Mouse (Mus musculus): Measurements from ENCODE around the gene Tox3. TPM values are rescaled to one million over a fixed set of nuclear protein-coding genes. Genes with fewer than 3 reads are reported as not detected.

Tox3 gene
- polyA plus RNA-seq, 1 experiment from 2014 or later, result 0.14 TPM

GRCm38 (mm10) chr8:90322701-90323439 is 25.3 kb downstream of the Tox3 start:
- 63% methylated on average over 8 of the region's 8 CpGs for WGBS (ENCODE audit: insufficient replicate concordance)
- ATAC-seq (ENCODE audit: low read depth) (no peak), DNase-seq (no peak)
- H3K4me1 ChIP-seq (replicated peaks), result no peaks in the 10 kb centered on the region
- H3K27ac ChIP-seq, result no peak overlapping the region
- no peaks in the 10 kb centered on the region for H3K27me3 ChIP-seq
- no peak overlapping the region for H3K4me3 ChIP-seq (replicated peaks)
- H3K9me3 ChIP-seq (replicated peaks), result no peaks in the 10 kb centered on the region
- H3K9ac ChIP-seq, result no peak overlapping the region
- H3K4me2 ChIP-seq, result no peak overlapping the region
- no peaks in the 10 kb centered on the region for H3K36me3 ChIP-seq

- no peak for ATAC-seq (ENCODE audit: low read depth)
- Histone ChIP-seq H3K4me2 (no peak overlapping the region), H3K27ac (no peak overlapping the region), H3K9ac (no peak overlapping the region), H3K4me1 (replicated peaks) (no peaks in the 10 kb centered on the region), H3K36me3 (no peaks in the 10 kb centered on the region), H3K27me3 (no peaks in the 10 kb centered on the region), H3K4me3 (replicated peaks) (no peak overlapping the region), H3K9me3 (replicated peaks) (no peaks in the 10 kb centered on the region)
- WGBS (ENCODE audit: insufficient replicate concordance), result 61% methylated on average over 1 of the region's 1 CpGs
- no peak for DNase-seq
Observed at GRCm38 (mm10) chr8:90321255-90321654, 26.9 kb downstream of the Tox3 start.

GRCm38 (mm10) chr8:90314312-90314711 is 33.8 kb downstream of the Tox3 start:
- Histone ChIP-seq H3K4me1 (replicated peaks) (no peaks in the 10 kb centered on the region), H3K9me3 (replicated peaks) (no peaks in the 10 kb centered on the region), H3K27me3 (no peaks in the 10 kb centered on the region), H3K36me3 (no peaks in the 10 kb centered on the region), H3K27ac (no peak overlapping the region), H3K9ac (no peak overlapping the region), H3K4me2 (no peak overlapping the region), H3K4me3 (replicated peaks) (no peak overlapping the region)
- WGBS (ENCODE audit: insufficient replicate concordance), result 73% methylated on average over 7 of the region's 7 CpGs
- no peak for ATAC-seq (ENCODE audit: low read depth)
- DNase-seq, result no peak

GRCm38 (mm10) chr8:90302951-90303350 is 45.2 kb downstream of the Tox3 start:
- ATAC-seq (ENCODE audit: low read depth), result no peak
- no peak overlapping the region for H3K4me3 ChIP-seq (replicated peaks)
- H3K36me3 ChIP-seq, result no peaks in the 10 kb centered on the region
- H3K27ac ChIP-seq, result no peak overlapping the region
- no peaks in the 10 kb centered on the region for H3K4me1 ChIP-seq (replicated peaks)
- H3K9me3 ChIP-seq (replicated peaks), result peaks cover 3% of the 10 kb centered on the region; the same call in 1 of the 2 replicates
- no peak overlapping the region for H3K4me2 ChIP-seq
- H3K27me3 ChIP-seq, result no peaks in the 10 kb centered on the region
- no peak overlapping the region for H3K9ac ChIP-seq
- no peak for DNase-seq
- WGBS (ENCODE audit: insufficient replicate concordance), result 74% methylated on average over 12 of the region's 12 CpGs

GRCm38 (mm10) chr8:90302252-90302651 is 45.9 kb downstream of the Tox3 start:
- H3K27me3 ChIP-seq, result no peaks in the 10 kb centered on the region
- WGBS (ENCODE audit: insufficient replicate concordance), result 64% methylated on average over 5 of the region's 5 CpGs
- peaks cover 3% of the 10 kb centered on the region; the same call in 1 of the 2 replicates for H3K9me3 ChIP-seq (replicated peaks)
- H3K4me1 ChIP-seq (replicated peaks), result no peaks in the 10 kb centered on the region
- no peak overlapping the region for H3K9ac ChIP-seq
- H3K4me3 ChIP-seq (replicated peaks), result no peak overlapping the region
- no peaks in the 10 kb centered on the region for H3K36me3 ChIP-seq
- ATAC-seq (ENCODE audit: low read depth) (no peak), DNase-seq (no peak)
- H3K27ac ChIP-seq, result no peak overlapping the region
- no peak overlapping the region for H3K4me2 ChIP-seq

GRCm38 (mm10) chr8:90301543-90301942 is 46.6 kb downstream of the Tox3 start:
- Histone ChIP-seq H3K4me3 (replicated peaks) (no peak overlapping the region), H3K4me1 (replicated peaks) (no peaks in the 10 kb centered on the region), H3K9ac (no peak overlapping the region), H3K27ac (no peak overlapping the region), H3K27me3 (no peaks in the 10 kb centered on the region), H3K4me2 (no peak overlapping the region), H3K9me3 (replicated peaks) (peaks cover under 1% of the 10 kb centered on the region; the same call in 1 of the 2 replicates), H3K36me3 (no peaks in the 10 kb centered on the region)
- ATAC-seq (ENCODE audit: low read depth), result no peak
- no peak for DNase-seq
- WGBS (ENCODE audit: insufficient replicate concordance), result 58% methylated on average over 5 of the region's 5 CpGs

- H3K4me2 ChIP-seq, result no peak overlapping the region
- 55% methylated on average over 2 of the region's 2 CpGs for WGBS (ENCODE audit: insufficient replicate concordance)
- DNase-seq (no peak), ATAC-seq (ENCODE audit: low read depth) (no peak)
- H3K27me3 ChIP-seq, result no peaks in the 10 kb centered on the region
- no peak overlapping the region for H3K27ac ChIP-seq
- H3K9me3 ChIP-seq (replicated peaks), result no peaks in the 10 kb centered on the region
- no peak overlapping the region for H3K9ac ChIP-seq
- no peak overlapping the region for H3K4me3 ChIP-seq (replicated peaks)
- H3K36me3 ChIP-seq, result no peaks in the 10 kb centered on the region
- H3K4me1 ChIP-seq (replicated peaks), result no peaks in the 10 kb centered on the region
Observed at GRCm38 (mm10) chr8:90300973-90301372, 47.2 kb downstream of the Tox3 start.

GRCm38 (mm10) chr8:90294061-90294460 is 54.1 kb downstream of the Tox3 start:
- no peaks in the 10 kb centered on the region for H3K4me1 ChIP-seq (replicated peaks)
- WGBS (ENCODE audit: insufficient replicate concordance), result 52% methylated on average over 3 of the region's 3 CpGs
- H3K36me3 ChIP-seq, result no peaks in the 10 kb centered on the region
- no peaks in the 10 kb centered on the region for H3K27me3 ChIP-seq
- ATAC-seq (ENCODE audit: low read depth) (no peak), DNase-seq (no peak)
- H3K4me2 ChIP-seq, result no peak overlapping the region
- no peak overlapping the region for H3K9ac ChIP-seq
- H3K27ac ChIP-seq, result no peak overlapping the region
- no peaks in the 10 kb centered on the region for H3K9me3 ChIP-seq (replicated peaks)
- H3K4me3 ChIP-seq (replicated peaks), result no peak overlapping the region

GRCm38 (mm10) chr8:90290811-90291210 is 57.3 kb downstream of the Tox3 start:
- no peak for ATAC-seq (ENCODE audit: low read depth)
- 57% methylated on average over 6 of the region's 6 CpGs for WGBS (ENCODE audit: insufficient replicate concordance)
- Histone ChIP-seq H3K36me3 (no peaks in the 10 kb centered on the region), H3K9ac (no peak overlapping the region), H3K27me3 (no peaks in the 10 kb centered on the region), H3K4me3 (replicated peaks) (no peak overlapping the region), H3K4me1 (replicated peaks) (no peaks in the 10 kb centered on the region), H3K4me2 (no peak overlapping the region), H3K9me3 (replicated peaks) (no peaks in the 10 kb centered on the region), H3K27ac (no peak overlapping the region)
- DNase-seq, result no peak

- Histone ChIP-seq H3K36me3 (no peaks in the 10 kb centered on the region), H3K4me1 (replicated peaks) (no peaks in the 10 kb centered on the region), H3K9me3 (replicated peaks) (no peaks in the 10 kb centered on the region), H3K4me2 (no peak overlapping the region), H3K27me3 (no peaks in the 10 kb centered on the region), H3K9ac (no peak overlapping the region), H3K27ac (no peak overlapping the region), H3K4me3 (replicated peaks) (no peak overlapping the region)
- DNase-seq, result no peak
- ATAC-seq (ENCODE audit: low read depth), result no peak
- 73% methylated on average over 9 of the region's 9 CpGs for WGBS (ENCODE audit: insufficient replicate concordance)
Observed at GRCm38 (mm10) chr8:90276722-90277121, 71.4 kb downstream of the Tox3 start.

- 75% methylated on average over 7 of the region's 7 CpGs for WGBS (ENCODE audit: insufficient replicate concordance)
- Histone ChIP-seq H3K27me3 (no peaks in the 10 kb centered on the region), H3K4me2 (no peak overlapping the region), H3K4me1 (replicated peaks) (no peaks in the 10 kb centered on the region), H3K9me3 (replicated peaks) (no peaks in the 10 kb centered on the region), H3K9ac (no peak overlapping the region), H3K36me3 (no peaks in the 10 kb centered on the region), H3K27ac (no peak overlapping the region), H3K4me3 (replicated peaks) (no peak overlapping the region)
- ATAC-seq (ENCODE audit: low read depth) (no peak), DNase-seq (no peak)
Observed at GRCm38 (mm10) chr8:90273182-90273581, 75.0 kb downstream of the Tox3 start.

- no peak overlapping the region for H3K9ac ChIP-seq
- ATAC-seq (ENCODE audit: low read depth) (no peak), DNase-seq (no peak)
- 85% methylated on average over 10 of the region's 10 CpGs for WGBS (ENCODE audit: insufficient replicate concordance)
- H3K4me2 ChIP-seq, result no peak overlapping the region
- H3K9me3 ChIP-seq (replicated peaks), result no peaks in the 10 kb centered on the region
- no peaks in the 10 kb centered on the region for H3K4me1 ChIP-seq (replicated peaks)
- no peak overlapping the region for H3K27ac ChIP-seq
- H3K36me3 ChIP-seq, result no peaks in the 10 kb centered on the region
- H3K27me3 ChIP-seq, result no peaks in the 10 kb centered on the region
- H3K4me3 ChIP-seq (replicated peaks), result no peak overlapping the region
Observed at GRCm38 (mm10) chr8:90271920-90272319, 76.2 kb downstream of the Tox3 start.

All from liver, embryonic 13.5 days (tissue).